Mouse (Mus musculus) midbrain, embryonic 10.5 days (tissue): ENCODE measurements around the gene Olfr1265. TPM values are rescaled to one million over a fixed set of nuclear protein-coding genes. Genes with fewer than 3 reads are reported as not detected.

Experiments
- DNase-seq: peaks from one replicate; pipeline ENCODE4 v3.0.0-alpha.2; 2017; ENCODE audit warnings: low spot score
- H3K27ac ChIP-seq: fragments of 300-500 bp; sonication (generic); replicated peaks from 2 replicates; pipeline ENCODE4 v1.5.1; 2016; ENCODE audit warnings: mild to moderate bottlenecking
- H3K27me3 ChIP-seq: fragments of 300-500 bp; sonication (generic); 2 replicates; pipeline ENCODE4 v1.6.1; 2016; ENCODE audit warnings: low read depth, mild to moderate bottlenecking; ENCODE audit not compliant: poor library complexity, severe bottlenecking
- H3K36me3 ChIP-seq: fragments of 300-500 bp; sonication (generic); 2 replicates; pipeline ENCODE4 v1.6.1; 2016; ENCODE audit warnings: mild to moderate bottlenecking, moderate library complexity
- H3K4me1 ChIP-seq: fragments of 300-500 bp; sonication (generic); 2 replicates; pipeline ENCODE4 v1.6.1; 2016
- H3K4me3 ChIP-seq: fragments of 300-500 bp; sonication (generic); 2 replicates; pipeline ENCODE4 v1.5.1; 2016; ENCODE audit warnings: mild to moderate bottlenecking, moderate library complexity
- H3K9me3 ChIP-seq: fragments of 300-500 bp; sonication (generic); replicated peaks from 2 replicates; pipeline ENCODE4 v1.6.1; 2016; ENCODE audit warnings: mild to moderate bottlenecking
- WGBS: fragments of 180-500 bp; shearing (Covaris S2); methylation state at CpG from one replicate; pipeline ENCODE4 v1.1.7; 2016; 5-methylcytosine and 5-hydroxymethylcytosine counted together
- polyA plus RNA-seq: library from polyadenylated mRNA; unstranded; fragments of >200 nt; fragmentation: Nextera tagmentation; extraction: Ambion mirVana; gene quantifications from 2 replicates; pipeline ENCODE4 v1.2.1, GENCODE M21; 2016

Olfr1265 gene
- polyA plus RNA-seq = not detected in 2 replicates

DNA sequence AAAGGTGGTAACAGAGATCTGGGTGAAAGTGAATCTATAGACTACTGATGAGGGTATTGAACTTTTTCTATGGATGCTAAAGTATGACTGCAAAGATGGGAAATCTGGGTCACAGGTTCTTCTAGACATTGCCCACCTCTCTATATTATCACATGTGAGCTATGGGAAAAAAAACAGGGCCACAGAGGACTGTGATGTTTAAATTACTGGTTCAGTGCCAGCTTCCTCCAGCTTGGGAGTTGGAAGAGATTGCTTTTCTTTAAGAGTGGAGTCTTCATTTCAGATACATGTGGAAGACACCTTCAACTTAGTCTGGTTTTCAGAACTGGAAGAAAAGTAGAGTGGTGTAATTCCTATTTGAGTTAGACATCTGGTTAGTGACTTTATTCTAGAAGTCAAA lies at the start of gene Olfr1265:
Gene Olfr1265, plus strand, starts transcription at position 301 of the 400 bp plus-strand sequence.
- H3K27ac ChIP-seq = no peak within 1 kb of the TSS

GRCm38 (mm10) chr2:89990921-89991320 lies 44.2 kb upstream of the Olfr1265 start, which contains the start of gene Olfr1261:
Olfr1261 (plus strand) TSS chr2:89991221.
- H3K4me3 ChIP-seq = no peak within 1 kb of the TSS
- no peaks in the 10 kb centered on the region for H3K36me3 ChIP-seq
- no peaks in the 10 kb centered on the region for H3K4me1 ChIP-seq
- DNase-seq = no peak
- H3K27me3 ChIP-seq = no peaks in the 10 kb centered on the region
- no peaks in the 10 kb centered on the region for H3K9me3 ChIP-seq
- no peak within 1 kb of the TSS for H3K27ac ChIP-seq

More for the DNA sequence above, at the start of gene Olfr1265:
- Histone ChIP-seq H3K4me1 (no peaks in the 10 kb centered on the region), H3K9me3 (no peaks in the 10 kb centered on the region), H3K27me3 (no peaks in the 10 kb centered on the region), H3K4me3 (no peak within 1 kb of the TSS), H3K36me3 (no peaks in the 10 kb centered on the region)
- no peak for DNase-seq

DNA sequence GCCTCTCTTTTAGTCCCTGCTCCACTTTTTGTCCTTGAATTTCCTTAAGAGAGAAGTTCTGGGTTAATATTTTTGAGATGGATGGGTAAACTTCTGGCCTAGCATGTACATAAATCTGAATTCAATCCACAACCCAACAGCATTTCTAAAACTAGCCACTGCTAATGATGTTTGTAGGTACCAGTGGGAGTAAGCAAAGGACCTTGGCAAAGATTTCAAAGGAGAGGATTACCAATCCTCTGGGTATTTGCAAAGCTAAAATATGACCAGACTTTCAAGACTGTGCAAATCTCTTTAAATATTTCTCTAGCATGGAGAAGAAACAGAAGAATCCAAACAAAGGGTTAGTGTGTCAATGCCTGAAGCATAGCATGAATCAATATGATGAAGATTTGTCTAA lies 35.3 kb upstream of the Olfr1265 start, which contains the start of gene Olfr1262:
Gene Olfr1262, plus strand, starts transcription at position 301 of the 400 bp plus-strand sequence.
- DNase-seq = no peak
- H3K27ac ChIP-seq = no peak within 1 kb of the TSS

GRCm38 (mm10) chr2:90011831-90012230 lies 23.3 kb upstream of the Olfr1265 start, which contains the start of gene Olfr1263:
Olfr1263 (plus strand) TSS chr2:90012131.
- Histone ChIP-seq H3K4me3 (no peak within 1 kb of the TSS), H3K4me1 (no peaks in the 10 kb centered on the region), H3K27me3 (no peaks in the 10 kb centered on the region), H3K9me3 (no peaks in the 10 kb centered on the region), H3K36me3 (no peaks in the 10 kb centered on the region), H3K27ac (no peak within 1 kb of the TSS)
- 85% methylated on average over 2 of the region's 2 CpGs for WGBS
- no peak for DNase-seq

More for the DNA sequence above, 35.3 kb upstream of the Olfr1265 start, which contains the start of gene Olfr1262:
- Histone ChIP-seq H3K9me3 (no peaks in the 10 kb centered on the region), H3K4me3 (no peak within 1 kb of the TSS), H3K27me3 (no peaks in the 10 kb centered on the region), H3K36me3 (no peaks in the 10 kb centered on the region), H3K4me1 (no peaks in the 10 kb centered on the region)

- Histone ChIP-seq H3K36me3 (no peaks in the 10 kb centered on the region), H3K9me3 (no peaks in the 10 kb centered on the region), H3K4me1 (no peaks in the 10 kb centered on the region), H3K27me3 (no peaks in the 10 kb centered on the region), H3K27ac (no peak within 1 kb of the TSS), H3K4me3 (no peak within 1 kb of the TSS)
- no peak for DNase-seq
- 69% methylated on average over 2 of the region's 2 CpGs for WGBS
These were observed 9.7 kb upstream of the Olfr1265 start, which contains the start of gene Olfr1264 for GRCm38 (mm10) chr2:90025477-90025876. Olfr1264 (minus strand) TSS chr2:90025577.

- Histone ChIP-seq H3K4me3 (no peak within 1 kb of the TSS), H3K4me1 (no peaks in the 10 kb centered on the region), H3K27me3 (no peaks in the 10 kb centered on the region), H3K36me3 (no peaks in the 10 kb centered on the region), H3K9me3 (no peaks in the 10 kb centered on the region; the same call in 1 of the 2 replicates), H3K27ac (no peak within 1 kb of the TSS)
- DNase-seq = no peak
These were observed 28.4 kb downstream of the Olfr1265 start, which contains the start of gene Olfr140 for GRCm38 (mm10) chr2:90063494-90063893. Olfr140 (minus strand) TSS chr2:90063594.

GRCm38 (mm10) chr2:90070065-90070464 lies 34.9 kb downstream of the Olfr1265 start:
- 83% methylated on average over 2 of the region's 2 CpGs for WGBS
- H3K36me3 ChIP-seq = no peaks in the 10 kb centered on the region
- H3K4me3 ChIP-seq = no peak overlapping the region
- no peaks in the 10 kb centered on the region for H3K4me1 ChIP-seq
- H3K9me3 ChIP-seq = no peaks in the 10 kb centered on the region; the same call in 1 of the 2 replicates
- H3K27ac ChIP-seq = no peak overlapping the region
- DNase-seq = no peak
- H3K27me3 ChIP-seq = no peaks in the 10 kb centered on the region

Other genes starting within 250 kb of the Olfr1265 start
- not detected in 2 replicates for gene Olfr1254, start 241.7 kb upstream of the Olfr1265 start, polyA plus RNA-seq
- not detected in 2 replicates for gene Olfr1255, start 223.3 kb upstream of the Olfr1265 start, polyA plus RNA-seq
- gene Olfr1256, start 193.8 kb upstream of the Olfr1265 start, polyA plus RNA-seq = not detected in 2 replicates
- not detected in 2 replicates for gene Olfr48, start 187.1 kb upstream of the Olfr1265 start, polyA plus RNA-seq
- not detected in 2 replicates for gene Olfr1257, start 156.9 kb upstream of the Olfr1265 start, polyA plus RNA-seq
- gene Olfr1258, start 108.0 kb upstream of the Olfr1265 start, polyA plus RNA-seq = not detected in 2 replicates
- not detected in 2 replicates for gene Olfr1259, start 86.7 kb upstream of the Olfr1265 start, polyA plus RNA-seq
- gene Olfr1260, start 61.0 kb upstream of the Olfr1265 start, polyA plus RNA-seq = not detected in 2 replicates
- gene Olfr1261, start 44.1 kb upstream of the Olfr1265 start, polyA plus RNA-seq = not detected in 2 replicates
- gene Olfr1262, start 35.2 kb upstream of the Olfr1265 start, polyA plus RNA-seq = not detected in 2 replicates
- not detected in 2 replicates for gene Olfr1263, start 23.2 kb upstream of the Olfr1265 start, polyA plus RNA-seq
- gene Olfr1264, start 9.8 kb upstream of the Olfr1265 start, polyA plus RNA-seq = not detected in 2 replicates
- not detected in 2 replicates for gene Olfr140, start 28.3 kb downstream of the Olfr1265 start, polyA plus RNA-seq
- gene Olfr1269, start 86.1 kb downstream of the Olfr1265 start, polyA plus RNA-seq = not detected in 2 replicates
- not detected in 2 replicates for gene Olfr32, start 107.0 kb downstream of the Olfr1265 start, polyA plus RNA-seq
- not detected in 2 replicates for gene Olfr1270, start 117.8 kb downstream of the Olfr1265 start, polyA plus RNA-seq
- gene Olfr1506, start 189.2 kb downstream of the Olfr1265 start, polyA plus RNA-seq = not detected in 2 replicates
- gene Olfr142, start 222.3 kb downstream of the Olfr1265 start, polyA plus RNA-seq = not detected in 2 replicates
- gene Olfr1271, start 235.7 kb downstream of the Olfr1265 start, polyA plus RNA-seq = not detected in 2 replicates